Mouse (Mus musculus) megakaryocyte, embryonic 14.5 days (primary cell): ENCODE results near the gene Tppp.

Experiments used
- FLI1 ChIP-seq: IDR thresholded peaks from 2 replicates; pipeline ENCODE4 v1.6.1; 2012; ENCODE audit warnings: low read length, inconsistent platforms, mixed read lengths
- GATA1 ChIP-seq: IDR thresholded peaks from 3 replicates; pipeline ENCODE4 v1.6.1; 2012; ENCODE audit warnings: mixed read lengths, low read length, inconsistent platforms, borderline replicate concordance

DNA sequence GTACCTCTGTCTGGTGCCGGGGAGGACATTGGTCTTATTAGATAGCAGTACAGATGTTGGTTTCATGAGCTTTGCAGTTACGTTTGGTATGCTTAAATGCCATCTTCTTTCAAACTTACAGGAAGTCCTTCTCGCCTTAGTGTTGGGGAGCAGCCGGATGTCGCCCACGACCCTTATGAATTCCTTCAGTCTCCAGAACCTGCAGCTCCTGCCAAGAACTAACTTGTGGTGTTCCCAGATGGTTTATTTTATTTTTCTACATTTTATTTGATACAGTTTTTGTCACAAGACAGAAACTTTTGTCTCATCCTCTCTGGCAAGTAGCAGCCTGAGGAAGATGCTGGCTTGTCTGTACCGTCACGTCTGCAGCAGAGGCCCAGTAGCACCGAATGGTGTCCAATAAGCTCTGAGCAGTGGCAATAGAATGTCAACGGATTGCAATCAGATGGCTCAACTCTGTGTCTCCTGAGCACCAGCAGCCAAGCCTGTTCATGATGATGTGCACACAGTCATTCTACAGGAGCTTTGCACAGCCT, 49.0 kb upstream of the Tppp start:
- no peak for TF ChIP-seq FLI1
- TF ChIP-seq GATA1 = no peak
